Mouse (Mus musculus) liver, postnatal 0 days (tissue): ENCODE data around the gene Eif6.

ENCODE experiments used
- CTCF ChIP-seq: sonication (generic); IDR thresholded peaks from 2 replicates; pipeline ENCODE4 v1.5.1; 2016; ENCODE audit warnings: antibody characterized with exemption, low read depth
- EP300 ChIP-seq: IDR thresholded peaks from 2 replicates; pipeline ENCODE4 v1.6.1; 2016; ENCODE audit warnings: antibody characterized with exemption, low read depth, mild to moderate bottlenecking

DNA sequence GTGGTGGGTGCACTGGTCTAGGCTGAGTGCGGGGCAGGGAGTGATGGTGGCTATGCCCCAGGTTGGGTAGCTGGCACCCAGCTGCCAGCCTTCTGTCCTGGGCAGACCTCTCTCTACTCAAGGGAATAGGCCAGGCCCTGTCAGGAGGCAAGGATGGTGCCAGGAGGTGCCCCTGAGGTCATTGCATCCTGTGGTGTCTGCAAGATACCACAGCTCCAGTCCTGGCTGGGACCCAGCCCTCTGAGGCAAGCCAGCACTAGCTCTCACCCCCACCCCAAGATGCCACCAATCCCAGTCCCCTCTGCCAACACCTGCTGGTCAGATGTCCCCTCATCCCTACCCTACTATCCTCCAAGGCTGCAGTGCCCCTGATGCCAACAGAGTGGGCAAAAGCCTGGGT lies 10.5 kb downstream of the Eif6 start:
- TF ChIP-seq CTCF (no peak), EP300 (no peak)
